Mouse (Mus musculus): ENCODE measurements around the gene Cand2. TPM values are rescaled to one million over a fixed set of nuclear protein-coding genes. Genes with fewer than 3 reads are reported as not detected.

The Cand2 gene
- polyA plus RNA-seq, 1 experiment from 2014 or later, result 3.3 TPM

GRCm38 (mm10) chr6:115759461-115759860, 14.9 kb upstream of the Cand2 start:
- Histone ChIP-seq H3K9me3 (replicated peaks) (no peaks in the 10 kb centered on the region), H3K27me3 (no peaks in the 10 kb centered on the region), H3K36me3 (no peaks in the 10 kb centered on the region), H3K4me3 (replicated peaks) (peak overlapping the region; percentile 57), H3K9ac (peak overlapping the region; percentile 71), H3K4me2 (peak overlapping the region; percentile 63), H3K4me1 (replicated peaks) (peaks cover 96% of the 10 kb centered on the region), H3K27ac (peak overlapping the region; percentile 83)
- DNase-seq, result peak; percentile 20
- no peak; the same call in 1 of the 2 replicates for ATAC-seq (ENCODE audit: low read depth)
- 30% methylated on average over 5 of the region's 5 CpGs for WGBS (ENCODE audit: insufficient replicate concordance)

DNA sequence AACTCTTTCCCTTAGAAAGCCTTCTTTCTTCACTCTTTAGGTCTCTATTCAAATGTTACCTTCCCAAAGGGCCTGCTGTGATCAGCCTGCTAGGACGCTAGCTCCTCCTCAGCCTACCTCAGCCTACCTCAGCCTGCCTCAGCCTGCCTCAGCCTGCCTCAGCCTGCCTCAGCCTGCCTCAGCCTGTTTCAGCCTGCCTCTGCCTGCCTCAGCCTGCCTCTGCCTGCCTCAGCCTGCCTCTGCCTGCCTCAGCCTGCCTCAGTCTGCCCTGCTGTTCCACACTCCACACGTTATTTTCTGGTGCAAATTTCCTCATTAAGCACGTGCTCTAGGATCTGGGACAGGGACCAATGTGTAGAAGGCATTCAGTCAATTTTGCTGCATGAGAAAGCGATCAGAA, 14.2 kb upstream of the Cand2 start:
- Histone ChIP-seq H3K36me3 (no peaks in the 10 kb centered on the region), H3K9me3 (replicated peaks) (no peaks in the 10 kb centered on the region), H3K4me2 (no peak overlapping the region), H3K9ac (no peak overlapping the region), H3K27me3 (no peaks in the 10 kb centered on the region), H3K4me1 (replicated peaks) (peaks cover 91% of the 10 kb centered on the region), H3K27ac (peak overlapping the region; percentile 83), H3K4me3 (replicated peaks) (no peak overlapping the region)
- ATAC-seq (ENCODE audit: low read depth), result no peak
- DNase-seq, result no peak
- 88% methylated on average over 4 of the region's 4 CpGs for WGBS (ENCODE audit: insufficient replicate concordance)

- H3K27ac ChIP-seq, result peak overlapping the region; percentile 45
Observed at GRCm38 (mm10) chr6:115760982-115761381, 13.4 kb upstream of the Cand2 start.

DNA sequence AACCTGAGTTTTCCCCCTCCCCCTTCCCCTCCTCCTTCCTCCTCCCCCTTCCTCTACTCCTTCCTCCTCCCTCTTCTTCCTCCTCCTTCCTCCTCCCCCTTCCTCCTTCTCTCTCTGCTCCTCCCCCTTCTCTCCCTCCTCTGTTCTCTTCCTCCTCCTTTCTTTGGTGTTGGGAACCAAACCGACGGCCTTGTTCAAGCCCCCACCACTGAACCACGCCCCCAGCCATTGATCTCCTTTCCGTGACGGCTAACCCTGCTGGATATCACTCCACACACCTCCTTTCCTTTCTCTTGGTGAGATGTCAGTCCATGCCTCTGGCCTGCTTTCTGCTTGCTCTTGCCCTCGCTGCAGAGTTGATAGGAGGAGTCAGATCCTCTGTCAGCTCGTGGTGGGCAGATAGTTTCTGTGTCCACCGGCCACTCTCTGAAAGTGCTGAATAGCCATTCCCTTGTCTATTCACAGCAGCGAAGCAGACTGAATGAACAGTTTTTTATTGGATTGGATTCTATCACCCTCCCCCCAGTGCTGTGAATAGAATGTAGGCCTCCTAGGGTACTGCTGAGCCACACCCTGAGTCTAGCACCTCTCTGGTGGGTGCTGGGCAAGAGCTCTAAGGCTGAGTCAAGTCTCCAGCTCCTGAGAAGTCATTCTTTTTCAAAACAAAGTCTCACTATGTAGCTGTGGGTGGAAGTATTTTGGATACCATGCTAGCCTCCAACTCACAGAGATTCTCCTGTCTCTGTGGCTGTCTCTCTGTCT, 12.2 kb upstream of the Cand2 start, which contains the start of gene Tmem40:
TSS of gene Tmem40 (minus strand) at position 416 of the 762 bp plus-strand sequence.
- ATAC-seq (ENCODE audit: low read depth) (peak; percentile 40), DNase-seq (peak; percentile 13)
- WGBS (ENCODE audit: insufficient replicate concordance), result 3% methylated on average over 9 of the region's 9 CpGs
- peak within 1 kb of the TSS; percentile 45 for H3K4me2 ChIP-seq
- no peaks in the 10 kb centered on the region for H3K9me3 ChIP-seq (replicated peaks)
- H3K4me3 ChIP-seq (replicated peaks), result no peak within 1 kb of the TSS
- peak within 1 kb of the TSS; percentile 10; the same call in 1 of the 2 replicates for H3K9ac ChIP-seq
- H3K27ac ChIP-seq, result peak within 1 kb of the TSS; percentile 63
- no peaks in the 10 kb centered on the region for H3K27me3 ChIP-seq
- no peaks in the 10 kb centered on the region for H3K36me3 ChIP-seq
- peaks cover 78% of the 10 kb centered on the region for H3K4me1 ChIP-seq (replicated peaks)

More at GRCm38 (mm10) chr6:115760982-115761381, 13.4 kb upstream of the Cand2 start:
- H3K9ac ChIP-seq, result no peak overlapping the region
- H3K4me2 ChIP-seq, result no peak overlapping the region
- peaks cover 83% of the 10 kb centered on the region for H3K4me1 ChIP-seq (replicated peaks)
- no peak for DNase-seq
- H3K9me3 ChIP-seq (replicated peaks), result no peaks in the 10 kb centered on the region
- ATAC-seq (ENCODE audit: low read depth), result no peak
- no peak overlapping the region for H3K4me3 ChIP-seq (replicated peaks)
- H3K27me3 ChIP-seq, result no peaks in the 10 kb centered on the region
- no peaks in the 10 kb centered on the region for H3K36me3 ChIP-seq
- 40% methylated on average over 4 of the region's 4 CpGs for WGBS (ENCODE audit: insufficient replicate concordance)

GRCm38 (mm10) chr6:115764179-115764578, 10.2 kb upstream of the Cand2 start:
- no peaks in the 10 kb centered on the region for H3K27me3 ChIP-seq
- no peaks in the 10 kb centered on the region for H3K36me3 ChIP-seq
- peaks cover 73% of the 10 kb centered on the region for H3K4me1 ChIP-seq (replicated peaks)
- peak; percentile 20 for DNase-seq
- peak overlapping the region; percentile 41 for H3K4me2 ChIP-seq
- peak overlapping the region; percentile 56 for H3K9ac ChIP-seq
- ATAC-seq (ENCODE audit: low read depth), result peak; percentile 32
- 5% methylated on average over 7 of the region's 7 CpGs for whole genome bisulfite sequencing (ENCODE audit: insufficient replicate concordance)
- H3K9me3 ChIP-seq (replicated peaks), result no peaks in the 10 kb centered on the region
- H3K4me3 ChIP-seq (replicated peaks), result 0 out of 2 replicates have a peak overlapping the region, but pooled peaks have one; percentile 7
- H3K27ac ChIP-seq, result peak overlapping the region; percentile 69

- peaks cover 42% of the 10 kb centered on the region for H3K4me1 ChIP-seq (replicated peaks)
- H3K9ac ChIP-seq, result no peak overlapping the region
- no peaks in the 10 kb centered on the region for H3K36me3 ChIP-seq
- H3K4me3 ChIP-seq (replicated peaks), result no peak overlapping the region
- no peaks in the 10 kb centered on the region for H3K27me3 ChIP-seq
- DNase-seq, result no peak
- WGBS (ENCODE audit: insufficient replicate concordance), result 20% methylated on average over 9 of the region's 9 CpGs
- H3K27ac ChIP-seq, result peak overlapping the region; percentile 39
- H3K9me3 ChIP-seq (replicated peaks), result no peaks in the 10 kb centered on the region
- no peak overlapping the region for H3K4me2 ChIP-seq
- no peak for ATAC-seq (ENCODE audit: low read depth)
Observed at GRCm38 (mm10) chr6:115767357-115767756, 7.0 kb upstream of the Cand2 start.

- Histone ChIP-seq H3K27ac (peak overlapping the region; percentile 39; the same call in 1 of the 2 replicates), H3K27me3 (no peaks in the 10 kb centered on the region), H3K4me1 (replicated peaks) (peaks cover 34% of the 10 kb centered on the region), H3K36me3 (no peaks in the 10 kb centered on the region), H3K4me3 (replicated peaks) (no peak overlapping the region), H3K4me2 (no peak overlapping the region), H3K9me3 (replicated peaks) (no peaks in the 10 kb centered on the region), H3K9ac (no peak overlapping the region)
- WGBS (ENCODE audit: insufficient replicate concordance), result 19% methylated on average over 4 of the region's 4 CpGs
- DNase-seq (no peak), ATAC-seq (ENCODE audit: low read depth) (peak; percentile 47)
Observed at GRCm38 (mm10) chr6:115768207-115768606, 6.1 kb upstream of the Cand2 start.

GRCm38 (mm10) chr6:115770059-115770670, 4.2 kb upstream of the Cand2 start:
- H3K36me3 ChIP-seq, result no peaks in the 10 kb centered on the region
- 0 out of 2 replicates have a peak overlapping the region, but pooled peaks have one; percentile 29 for H3K27ac ChIP-seq
- no peaks in the 10 kb centered on the region for H3K9me3 ChIP-seq (replicated peaks)
- WGBS (ENCODE audit: insufficient replicate concordance), result 68% methylated on average over 20 of the region's 20 CpGs
- H3K27me3 ChIP-seq, result no peaks in the 10 kb centered on the region
- H3K4me3 ChIP-seq (replicated peaks), result no peak overlapping the region
- peaks cover 35% of the 10 kb centered on the region for H3K4me1 ChIP-seq (replicated peaks)
- H3K9ac ChIP-seq, result no peak overlapping the region
- DNase-seq (no peak), ATAC-seq (ENCODE audit: low read depth) (no peak)
- no peak overlapping the region for H3K4me2 ChIP-seq

- Histone ChIP-seq H3K36me3 (no peaks in the 10 kb centered on the region), H3K27ac (peak overlapping the region; percentile 29; the same call in 1 of the 2 replicates), H3K4me3 (replicated peaks) (no peak overlapping the region), H3K27me3 (no peaks in the 10 kb centered on the region), H3K4me1 (replicated peaks) (peaks cover 42% of the 10 kb centered on the region), H3K4me2 (no peak overlapping the region), H3K9me3 (replicated peaks) (no peaks in the 10 kb centered on the region), H3K9ac (no peak overlapping the region)
- DNase-seq (no peak), ATAC-seq (ENCODE audit: low read depth) (peak; percentile 24; the same call in 1 of the 2 replicates)
- WGBS (ENCODE audit: insufficient replicate concordance), result 59% methylated on average over 4 of the region's 4 CpGs
Observed at GRCm38 (mm10) chr6:115770852-115771251, 3.5 kb upstream of the Cand2 start.

DNA sequence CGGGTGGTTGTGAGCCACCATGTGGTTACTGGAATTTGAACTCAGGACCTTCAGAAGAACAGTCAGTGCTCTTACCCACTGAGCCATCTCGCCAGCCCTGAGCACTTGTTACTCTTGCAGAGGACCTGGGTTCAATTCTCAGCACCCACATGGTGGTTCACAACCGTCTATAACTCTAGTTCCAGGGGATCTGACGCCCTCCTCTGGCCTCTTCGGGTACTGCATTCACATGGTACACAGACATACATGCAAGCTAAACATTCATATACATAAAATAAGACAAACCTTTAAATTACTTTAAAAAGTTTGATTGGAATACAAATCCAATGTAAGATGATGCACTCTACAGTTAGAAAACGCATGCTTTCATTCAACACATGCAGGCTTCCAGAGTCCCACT, 2.1 kb upstream of the Cand2 start:
- no peak for DNase-seq
- no peak overlapping the region for H3K4me2 ChIP-seq
- WGBS (ENCODE audit: insufficient replicate concordance), result 65% methylated on average over 6 of the region's 6 CpGs
- H3K36me3 ChIP-seq, result no peaks in the 10 kb centered on the region
- H3K4me3 ChIP-seq (replicated peaks), result no peak overlapping the region
- ATAC-seq (ENCODE audit: low read depth), result no peak
- H3K9me3 ChIP-seq (replicated peaks), result no peaks in the 10 kb centered on the region
- no peaks in the 10 kb centered on the region for H3K27me3 ChIP-seq
- H3K4me1 ChIP-seq (replicated peaks), result peaks cover 49% of the 10 kb centered on the region
- no peak overlapping the region for H3K9ac ChIP-seq
- H3K27ac ChIP-seq, result no peak overlapping the region

- H3K4me3 ChIP-seq (replicated peaks), result no peak overlapping the region
- DNase-seq (no peak), ATAC-seq (ENCODE audit: low read depth) (no peak)
- H3K4me1 ChIP-seq (replicated peaks), result peaks cover 45% of the 10 kb centered on the region
- no peaks in the 10 kb centered on the region for H3K36me3 ChIP-seq
- no peak overlapping the region for H3K4me2 ChIP-seq
- H3K27ac ChIP-seq, result no peak overlapping the region
- 88% methylated on average over 1 of the region's 1 CpGs for WGBS (ENCODE audit: insufficient replicate concordance)
- no peaks in the 10 kb centered on the region for H3K27me3 ChIP-seq
- no peak overlapping the region for H3K9ac ChIP-seq
- no peaks in the 10 kb centered on the region for H3K9me3 ChIP-seq (replicated peaks)
Observed at GRCm38 (mm10) chr6:115772604-115773003, 1.7 kb upstream of the Cand2 start.

Data from liver, embryonic 13.5 days (tissue).